Mouse (Mus musculus) limb, embryonic 11.5 days (tissue): Measurements from ENCODE around the gene Tnrc18. TPM values are rescaled to one million over a fixed set of nuclear protein-coding genes. Genes with fewer than 3 reads are reported as not detected.
A peak's percentile ranks its signal among the peaks of the same experiment; 100 is the strongest.

Experiments
- ATAC-seq: fragments of 200-750 bp; cut with Nextera tagmentation; 2 replicates; pipeline ENCODE4 v1.8.0; 2017; ENCODE audit warnings: low read depth; ENCODE audit not compliant: insufficient number of reproducible peaks, low FRiP score, low TSS enrichment
- DNase-seq: peaks from one replicate; pipeline ENCODE4 v3.0.0-alpha.2; 2015; ENCODE audit warnings: low spot score
- H3K27ac ChIP-seq: fragments of 300-500 bp; sonication (generic); replicated peaks from 2 replicates; pipeline ENCODE4 v1.5.1; 2014; ENCODE audit warnings: low read depth, mild to moderate bottlenecking, low read length
- H3K27me3 ChIP-seq: fragments of 300-500 bp; sonication (generic); 2 replicates; pipeline ENCODE4 v1.6.1; 2014; ENCODE audit warnings: mild to moderate bottlenecking, low read length, mixed read lengths; ENCODE audit not compliant: control insufficient read depth, insufficient read depth
- H3K36me3 ChIP-seq: fragments of 300-500 bp; sonication (generic); 2 replicates; pipeline ENCODE4 v1.6.1; 2014; ENCODE audit warnings: mild to moderate bottlenecking, low read length, moderate library complexity, mixed read lengths; ENCODE audit not compliant: control insufficient read depth, insufficient read depth
- H3K4me1 ChIP-seq: fragments of 300-500 bp; sonication (generic); 2 replicates; pipeline ENCODE4 v1.6.1; 2014; ENCODE audit warnings: low read length, mixed read lengths; ENCODE audit not compliant: control insufficient read depth, insufficient read depth
- H3K4me2 ChIP-seq: fragments of 300-500 bp; sonication (generic); 2 replicates; pipeline ENCODE4 v1.6.1; 2014; ENCODE audit warnings: low read depth, mild to moderate bottlenecking, moderate library complexity; ENCODE audit not compliant: severe bottlenecking
- H3K4me3 ChIP-seq: fragments of 300-500 bp; sonication (generic); 2 replicates; pipeline ENCODE4 v1.5.1; 2014; ENCODE audit warnings: low read depth, low read length
- H3K9ac ChIP-seq: fragments of 300-500 bp; sonication (generic); 2 replicates; pipeline ENCODE4 v1.6.1; 2014; ENCODE audit warnings: mild to moderate bottlenecking, low read length
- H3K9me3 ChIP-seq: fragments of 300-500 bp; sonication (generic); 2 replicates; pipeline ENCODE4 v1.6.1; 2016; ENCODE audit warnings: low read length; ENCODE audit not compliant: control insufficient read depth
- WGBS: fragments of 180-500 bp; shearing (Covaris S2); extraction: QIAGEN DNeasy Blood & Tissue Kit; methylation state at CpG from one replicate; pipeline ENCODE4 v1.1.7; 2014; 5-methylcytosine and 5-hydroxymethylcytosine counted together
- polyA plus RNA-seq: library from polyadenylated mRNA; unstranded; fragments of >200 nt; fragmentation: Nextera tagmentation; extraction: Ambion mirVana; gene quantifications from 2 replicates; pipeline ENCODE4 v1.2.1, GENCODE M21; 2014

The Tnrc18 gene
- polyA plus RNA-seq, 1 experiment from 2014 or later: 42.2 TPM

DNA sequence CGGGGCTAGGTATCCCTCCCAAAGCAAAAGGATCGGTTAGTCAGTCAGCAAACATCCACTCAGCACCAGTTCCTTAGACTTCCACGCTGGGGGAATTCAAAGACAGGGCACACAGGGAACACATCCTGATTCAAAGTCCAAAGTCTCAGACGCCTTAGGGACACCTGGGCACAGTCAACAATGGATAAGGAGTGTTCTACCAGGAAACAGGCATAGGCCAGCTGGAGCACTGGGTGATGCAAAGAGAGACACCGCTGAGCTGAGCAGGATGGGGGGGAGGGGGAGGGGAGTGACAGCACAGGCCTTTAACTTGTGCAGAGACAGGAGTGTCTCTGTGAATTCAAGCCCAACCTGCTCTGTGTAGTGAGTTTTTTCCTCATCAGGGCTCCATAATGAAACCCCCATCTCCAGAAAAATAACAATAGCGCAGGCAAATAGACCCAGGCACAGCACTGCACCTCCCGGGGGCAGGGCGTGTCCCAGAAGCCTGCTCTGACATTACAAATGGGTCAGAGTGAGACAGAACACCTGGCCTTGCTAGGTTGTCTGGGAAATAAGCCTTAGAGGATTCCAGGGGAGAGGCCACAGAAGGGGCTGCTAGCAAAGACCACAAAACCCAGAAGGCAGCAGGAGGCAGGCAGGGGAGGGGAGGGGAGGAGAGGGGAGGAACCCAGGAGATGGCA lies 34.9 kb downstream of the Tnrc18 start:
- H3K4me3 ChIP-seq: no peak overlapping the region
- no peak overlapping the region for H3K27ac ChIP-seq
- H3K9ac ChIP-seq: no peak overlapping the region
- no peak overlapping the region for H3K4me2 ChIP-seq
- 90% methylated on average over 8 of the region's 8 CpGs for WGBS
- H3K4me1 ChIP-seq: no peaks in the 10 kb centered on the region
- no peaks in the 10 kb centered on the region for H3K9me3 ChIP-seq
- H3K27me3 ChIP-seq: no peaks in the 10 kb centered on the region
- no peak for ATAC-seq
- H3K36me3 ChIP-seq: peaks cover 24% of the 10 kb centered on the region
- no peak for DNase-seq

DNA sequence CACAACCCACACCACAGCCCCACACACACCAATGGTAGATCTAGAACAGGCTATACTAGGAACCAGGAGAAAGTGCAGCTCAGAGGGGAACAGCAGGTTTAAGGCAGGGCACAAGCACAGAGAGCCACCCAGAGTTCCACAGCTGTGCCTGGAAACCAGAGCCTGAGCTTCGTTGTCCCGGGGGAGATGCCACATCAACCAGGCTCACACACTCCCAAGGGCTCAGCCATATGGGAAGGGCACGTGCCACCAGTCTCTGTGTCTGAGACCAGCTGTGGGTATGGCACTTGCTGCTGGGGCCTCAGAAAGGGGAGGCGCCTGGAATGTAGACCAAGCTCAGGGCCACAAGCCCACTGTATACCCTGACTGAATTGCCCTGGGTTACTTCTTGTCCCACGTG lies 36.9 kb downstream of the Tnrc18 start:
- ATAC-seq: peak; percentile 28; the same call in 1 of the 2 replicates
- 89% methylated on average over 5 of the region's 5 CpGs for WGBS
- H3K27ac ChIP-seq: no peak overlapping the region

DNA sequence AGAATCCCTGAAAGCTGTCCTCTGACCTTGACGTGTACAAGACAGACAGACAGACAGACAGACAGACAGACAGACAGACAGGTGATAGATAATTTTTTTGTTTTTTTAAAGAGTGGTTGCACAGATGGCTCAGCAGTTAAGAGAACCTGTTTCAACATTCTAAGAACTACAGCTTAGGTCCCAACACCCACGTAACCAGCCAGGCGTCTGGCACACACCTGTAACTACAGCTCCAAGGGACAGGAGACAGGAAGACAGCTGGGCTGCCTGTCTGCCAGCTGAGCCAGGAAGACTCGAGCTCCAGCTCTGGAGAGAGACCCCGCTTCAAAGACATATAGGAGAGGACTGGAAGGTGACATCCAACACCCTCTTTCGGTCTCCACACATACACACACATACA lies 38.6 kb downstream of the Tnrc18 start:
- no peak overlapping the region for H3K4me2 ChIP-seq
- no peaks in the 10 kb centered on the region for H3K9me3 ChIP-seq
- H3K27ac ChIP-seq: no peak overlapping the region
- no peaks in the 10 kb centered on the region for H3K27me3 ChIP-seq
- 76% methylated on average over 6 of the region's 6 CpGs for WGBS
- DNase-seq (no peak), ATAC-seq (no peak)
- no peak overlapping the region for H3K4me3 ChIP-seq
- no peak overlapping the region for H3K9ac ChIP-seq
- peaks cover 18% of the 10 kb centered on the region; the same call in 1 of the 2 replicates for H3K36me3 ChIP-seq
- H3K4me1 ChIP-seq: no peaks in the 10 kb centered on the region

More for the DNA sequence above, 36.9 kb downstream of the Tnrc18 start:
- H3K4me2 ChIP-seq: no peak overlapping the region
- H3K27me3 ChIP-seq: no peaks in the 10 kb centered on the region
- H3K9ac ChIP-seq: no peak overlapping the region
- H3K4me3 ChIP-seq: no peak overlapping the region
- H3K36me3 ChIP-seq: peaks cover 19% of the 10 kb centered on the region; the same call in 1 of the 2 replicates
- no peak for DNase-seq
- H3K9me3 ChIP-seq: no peaks in the 10 kb centered on the region
- H3K4me1 ChIP-seq: no peaks in the 10 kb centered on the region

DNA sequence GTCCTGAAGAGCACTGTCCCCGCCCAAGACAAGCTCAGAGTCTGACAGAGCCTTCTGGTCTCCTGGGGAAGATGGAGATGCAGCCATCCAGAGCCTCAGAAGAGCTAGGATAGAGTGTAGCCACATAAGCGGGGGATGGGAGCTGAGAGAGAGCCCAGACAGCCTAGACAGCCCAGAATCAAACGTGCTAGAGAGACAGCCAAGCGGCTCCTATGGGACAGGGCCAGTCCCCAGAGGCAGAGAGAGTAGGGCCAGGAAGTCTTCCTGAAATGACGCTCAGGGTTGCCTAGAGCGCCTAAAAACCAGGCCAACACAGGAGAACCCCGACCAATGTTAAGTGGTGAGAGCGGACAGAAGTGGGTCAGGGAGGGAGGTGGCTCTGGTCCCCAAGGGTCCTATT lies 39.3 kb downstream of the Tnrc18 start:
- Histone ChIP-seq H3K36me3 (peaks cover 20% of the 10 kb centered on the region), H3K9ac (no peak overlapping the region)
- 81% methylated on average over 8 of the region's 8 CpGs for WGBS

DNA sequence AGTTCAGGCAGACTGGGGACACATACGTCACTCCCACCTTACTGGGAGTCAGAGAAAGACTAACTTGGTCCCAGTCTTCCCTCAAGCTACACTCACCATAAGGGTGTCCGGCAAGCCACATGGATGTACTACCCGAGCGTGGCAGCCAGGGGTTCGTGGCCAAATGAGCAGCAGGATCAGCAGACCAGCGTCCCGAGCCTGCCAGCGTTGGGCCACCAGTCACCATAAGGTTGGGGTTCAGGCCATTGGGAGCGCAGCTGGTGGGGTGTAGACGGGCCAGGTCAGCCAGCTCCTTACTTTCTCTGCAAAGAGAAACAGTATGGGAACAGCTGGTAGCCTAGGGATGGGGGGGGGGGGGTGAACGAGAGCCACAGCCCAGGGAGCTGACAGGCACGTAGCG lies 41.4 kb downstream of the Tnrc18 start:
- H3K27me3 ChIP-seq: no peaks in the 10 kb centered on the region
- 91% methylated on average over 13 of the region's 13 CpGs for WGBS
- no peak overlapping the region for H3K4me3 ChIP-seq
- ATAC-seq (no peak), DNase-seq (no peak)
- H3K9me3 ChIP-seq: no peaks in the 10 kb centered on the region
- no peak overlapping the region for H3K4me2 ChIP-seq
- H3K27ac ChIP-seq: no peak overlapping the region
- no peaks in the 10 kb centered on the region for H3K4me1 ChIP-seq
- H3K36me3 ChIP-seq: peaks cover 34% of the 10 kb centered on the region
- no peak overlapping the region for H3K9ac ChIP-seq

More for the DNA sequence above, 39.3 kb downstream of the Tnrc18 start:
- no peaks in the 10 kb centered on the region for H3K9me3 ChIP-seq
- no peak overlapping the region for H3K4me2 ChIP-seq
- no peak for DNase-seq
- H3K4me3 ChIP-seq: no peak overlapping the region
- H3K4me1 ChIP-seq: no peaks in the 10 kb centered on the region
- ATAC-seq: no peak
- no peaks in the 10 kb centered on the region for H3K27me3 ChIP-seq
- H3K27ac ChIP-seq: no peak overlapping the region

DNA sequence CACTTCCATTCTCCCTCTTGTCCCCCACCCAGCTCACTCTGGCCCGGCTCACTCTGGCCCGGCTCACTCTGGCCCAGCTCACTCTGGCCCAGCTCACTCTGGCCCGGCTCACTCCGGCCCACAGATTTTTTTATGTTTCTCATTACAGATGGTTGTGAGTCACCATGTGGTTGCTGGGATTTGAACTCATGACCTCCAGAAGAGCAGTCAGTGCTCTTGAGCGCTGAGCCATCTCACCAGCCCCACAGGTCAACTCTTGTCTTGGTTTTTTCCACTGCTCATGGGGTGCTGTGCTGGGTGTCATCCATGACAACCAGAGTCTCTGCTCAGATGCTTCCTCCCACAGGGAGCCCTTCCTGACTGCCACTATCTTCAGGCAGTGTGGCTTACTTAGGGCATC lies 42.7 kb downstream of the Tnrc18 start:
- H3K9ac ChIP-seq: no peak overlapping the region
- H3K36me3 ChIP-seq: peaks cover 37% of the 10 kb centered on the region
- no peak overlapping the region for H3K4me2 ChIP-seq
- DNase-seq (no peak), ATAC-seq (no peak)
- no peaks in the 10 kb centered on the region for H3K9me3 ChIP-seq
- no peaks in the 10 kb centered on the region for H3K4me1 ChIP-seq
- H3K27me3 ChIP-seq: no peaks in the 10 kb centered on the region
- no peak overlapping the region for H3K4me3 ChIP-seq
- H3K27ac ChIP-seq: no peak overlapping the region
- WGBS: 91% methylated on average over 5 of the region's 5 CpGs

DNA sequence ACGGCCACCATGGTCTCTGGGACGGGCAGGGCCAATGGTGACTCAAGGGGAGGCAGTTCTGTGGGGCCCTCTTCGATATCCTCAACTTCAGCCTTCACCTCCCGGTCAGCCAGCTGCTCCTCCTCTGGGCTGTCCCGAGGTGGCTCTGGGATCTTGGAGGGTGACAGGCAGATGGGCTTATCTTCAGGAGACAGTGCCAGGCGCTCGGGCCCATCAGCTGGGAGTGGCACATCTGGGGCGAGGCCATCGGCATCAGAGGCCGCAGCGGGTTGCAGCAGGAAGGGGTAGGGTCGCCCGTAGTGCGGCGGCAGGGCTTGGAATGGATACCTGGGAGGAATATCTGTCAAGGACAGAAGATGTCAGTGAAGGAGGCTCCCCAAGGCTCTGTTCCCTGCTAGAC lies 45.5 kb downstream of the Tnrc18 start:
- DNase-seq (no peak), ATAC-seq (no peak)
- Histone ChIP-seq H3K9me3 (no peaks in the 10 kb centered on the region), H3K4me2 (no peak overlapping the region), H3K27me3 (no peaks in the 10 kb centered on the region), H3K4me1 (no peaks in the 10 kb centered on the region), H3K36me3 (peaks cover 38% of the 10 kb centered on the region), H3K4me3 (no peak overlapping the region), H3K9ac (no peak overlapping the region), H3K27ac (no peak overlapping the region)
- WGBS: 92% methylated on average over 15 of the region's 15 CpGs

DNA sequence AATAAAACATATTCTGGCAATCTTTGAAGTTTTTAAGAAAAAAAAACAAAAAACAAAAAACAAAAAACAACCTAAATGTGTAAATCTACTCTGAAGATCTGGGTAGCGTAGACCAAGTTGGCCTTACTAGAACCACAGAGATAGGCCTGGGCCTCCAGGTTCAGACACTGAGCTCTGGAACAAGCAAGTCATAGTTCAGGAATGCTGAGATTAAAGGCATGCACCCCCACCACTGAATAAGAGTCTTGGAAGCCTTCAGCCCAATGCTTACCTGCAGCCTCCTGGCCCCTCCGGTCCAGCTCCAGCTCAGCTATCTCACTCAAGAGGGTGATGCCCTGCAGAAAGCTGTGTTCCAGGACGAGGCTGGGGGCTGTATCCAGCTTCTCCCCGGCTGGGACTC lies 46.4 kb downstream of the Tnrc18 start:
- DNase-seq: no peak
- 91% methylated on average over 4 of the region's 4 CpGs for WGBS
- Histone ChIP-seq H3K9ac (no peak overlapping the region), H3K36me3 (peaks cover 40% of the 10 kb centered on the region), H3K4me2 (no peak overlapping the region), H3K27ac (no peak overlapping the region), H3K9me3 (no peaks in the 10 kb centered on the region), H3K27me3 (no peaks in the 10 kb centered on the region), H3K4me1 (no peaks in the 10 kb centered on the region), H3K4me3 (no peak overlapping the region)
- no peak for ATAC-seq

DNA sequence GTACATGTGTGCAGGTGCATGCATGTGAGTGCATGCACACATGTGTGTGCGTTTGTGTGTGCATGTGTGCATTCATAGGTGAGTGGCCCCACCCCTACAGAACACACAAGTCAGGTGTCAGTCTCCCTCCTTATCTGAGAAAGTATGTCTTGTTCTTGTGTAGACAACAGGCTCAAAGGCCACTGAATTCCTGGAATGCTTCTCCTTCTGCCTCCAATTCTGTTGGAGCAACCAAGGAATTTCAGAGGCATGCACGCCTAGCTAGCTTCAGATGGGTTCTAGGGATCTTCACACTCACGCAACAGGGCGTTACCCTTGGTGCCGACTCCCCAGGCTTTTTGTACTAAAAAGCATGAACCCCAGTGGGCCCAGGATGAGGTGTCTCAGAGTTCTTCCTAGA lies 47.8 kb downstream of the Tnrc18 start:
- Histone ChIP-seq H3K36me3 (peaks cover 36% of the 10 kb centered on the region), H3K27me3 (no peaks in the 10 kb centered on the region), H3K4me1 (no peaks in the 10 kb centered on the region), H3K9ac (no peak overlapping the region), H3K4me3 (no peak overlapping the region), H3K27ac (no peak overlapping the region), H3K4me2 (no peak overlapping the region), H3K9me3 (no peaks in the 10 kb centered on the region)
- ATAC-seq (no peak), DNase-seq (no peak)
- 83% methylated on average over 5 of the region's 5 CpGs for WGBS
